Mouse (Mus musculus): ENCODE results near the gene Gm11168. TPM values are rescaled to one million over a fixed set of nuclear protein-coding genes. Genes with fewer than 3 reads are reported as not detected.
"Not testable (repeated sequence)": the region's sequence is repeated elsewhere in the genome, so short reads cannot be mapped to it uniquely, and the experiment has no call there.

The Gm11168 gene
- total and polyA plus RNA-seq, 2 experiments from 2014 or later = not detected

DNA sequence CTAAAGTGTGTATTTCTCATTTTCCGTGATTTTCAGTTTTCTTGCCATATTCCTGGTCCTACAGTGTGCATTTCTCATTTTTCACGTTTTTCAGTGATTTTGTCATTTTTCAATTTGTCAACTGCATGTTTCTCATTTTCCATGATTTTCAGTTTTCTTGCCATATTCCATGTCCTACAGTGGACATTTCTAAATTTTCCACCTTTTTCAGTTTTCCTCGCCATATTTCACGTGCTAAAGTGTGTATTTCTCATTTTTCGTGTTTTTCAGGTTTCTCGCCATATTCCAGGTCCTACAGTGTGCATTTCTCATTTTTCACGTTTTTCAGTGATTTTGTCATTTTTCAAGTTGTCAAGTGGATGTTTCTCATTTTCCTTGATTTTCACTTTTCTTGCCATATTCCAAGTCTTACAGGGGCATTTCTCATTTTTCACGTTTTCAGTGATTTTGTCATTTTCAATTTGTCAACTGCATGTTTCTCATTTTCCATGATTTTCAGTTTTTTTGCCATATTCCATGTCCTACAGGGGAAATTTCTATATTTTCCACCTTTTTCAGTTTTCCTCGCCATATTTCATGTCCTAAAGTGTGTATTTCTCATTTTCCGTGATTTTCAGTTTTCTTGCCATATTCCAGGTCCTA, 27.7 kb downstream of the Gm11168 start:
- H3K4me3 ChIP-seq (ENCODE audit: low read depth, low read length); H3K9me3 ChIP-seq (replicated peaks; ENCODE audit: control insufficient read depth, low read length); H3K36me3 ChIP-seq (replicated peaks; ENCODE audit: control insufficient read depth, insufficient read depth, low read length); H3K27ac ChIP-seq (ENCODE audit: low read depth); H3K27me3 ChIP-seq (ENCODE audit: control insufficient read depth, insufficient read depth, low read length); H3K4me1 ChIP-seq (ENCODE audit: control insufficient read depth, insufficient read depth); H3K4me2 ChIP-seq (ENCODE audit: low read depth, low read length); H3K9ac ChIP-seq (replicated peaks; ENCODE audit: low read depth, low read length): not testable (repeated sequence)
- DNase-seq (ENCODE audit: low spot score) = peak; percentile 81
- 56% methylated on average over 2 of the region's 10 CpGs for WGBS
- ATAC-seq (ENCODE audit: insufficient read depth, low read depth) = 0 out of 2 replicates have a peak, but pooled peaks have one; percentile 22

DNA sequence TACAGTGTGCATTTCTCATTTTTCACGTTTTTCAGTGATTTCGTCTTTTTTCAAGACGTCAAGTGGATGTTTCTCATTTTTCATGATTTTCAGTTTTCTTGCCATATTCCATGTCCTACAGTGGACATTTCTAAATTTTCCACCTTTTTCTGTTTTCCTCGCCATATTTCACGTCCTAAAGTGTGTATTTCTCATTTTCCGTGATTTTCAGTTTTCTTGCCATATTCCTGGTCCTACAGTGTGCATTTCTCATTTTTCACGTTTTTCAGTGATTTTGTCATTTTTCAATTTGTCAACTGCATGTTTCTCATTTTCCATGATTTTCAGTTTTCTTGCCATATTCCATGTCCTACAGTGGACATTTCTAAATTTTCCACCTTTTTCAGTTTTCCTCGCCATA, 31.2 kb downstream of the Gm11168 start, which contains the start of gene Gm17535:
Gm17535 (plus strand) TSS at position 301 of the 400 bp plus-strand sequence.
- H3K27ac ChIP-seq (ENCODE audit: low read depth); H3K4me2 ChIP-seq (ENCODE audit: low read depth, low read length); H3K4me3 ChIP-seq (ENCODE audit: low read depth, low read length); H3K4me1 ChIP-seq (ENCODE audit: control insufficient read depth, insufficient read depth); DNase-seq (ENCODE audit: low spot score); H3K9ac ChIP-seq (replicated peaks; ENCODE audit: low read depth, low read length); H3K36me3 ChIP-seq (replicated peaks; ENCODE audit: control insufficient read depth, insufficient read depth, low read length); H3K27me3 ChIP-seq (ENCODE audit: control insufficient read depth, insufficient read depth, low read length); ATAC-seq (ENCODE audit: insufficient read depth, low read depth); H3K9me3 ChIP-seq (replicated peaks; ENCODE audit: control insufficient read depth, low read length): not testable (repeated sequence)
- WGBS = no CpG with 5 or more reads among the region's 8 CpGs

DNA sequence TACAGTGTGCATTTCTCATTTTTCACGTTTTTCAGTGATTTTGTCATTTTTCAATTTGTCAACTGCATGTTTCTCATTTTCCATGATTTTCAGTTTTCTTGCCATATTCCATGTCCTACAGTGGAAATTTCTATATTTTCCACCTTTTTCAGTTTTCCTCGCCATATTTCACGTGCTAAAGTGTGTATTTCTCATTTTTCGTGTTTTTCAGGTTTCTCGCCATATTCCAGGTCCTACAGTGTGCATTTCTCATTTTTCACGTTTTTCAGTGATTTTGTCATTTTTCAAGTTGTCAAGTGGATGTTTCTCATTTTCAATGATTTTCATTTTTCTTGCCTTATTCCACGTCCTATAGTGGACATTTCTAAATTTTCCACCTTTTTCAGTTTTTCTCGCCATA, 33.4 kb downstream of the Gm11168 start, which contains the start of gene Gm10715:
Gm10715 (plus strand) TSS at position 301 of the 400 bp plus-strand sequence.
- not testable (repeated sequence) for H3K4me1 ChIP-seq (ENCODE audit: control insufficient read depth, insufficient read depth); H3K36me3 ChIP-seq (replicated peaks; ENCODE audit: control insufficient read depth, insufficient read depth, low read length); H3K27me3 ChIP-seq (ENCODE audit: control insufficient read depth, insufficient read depth, low read length); H3K4me2 ChIP-seq (ENCODE audit: low read depth, low read length); H3K27ac ChIP-seq (ENCODE audit: low read depth); H3K4me3 ChIP-seq (ENCODE audit: low read depth, low read length); ATAC-seq (ENCODE audit: insufficient read depth, low read depth); H3K9ac ChIP-seq (replicated peaks; ENCODE audit: low read depth, low read length); DNase-seq (ENCODE audit: low spot score); H3K9me3 ChIP-seq (replicated peaks; ENCODE audit: control insufficient read depth, low read length)
- WGBS = 70% methylated on average over 6 of the region's 8 CpGs

DNA sequence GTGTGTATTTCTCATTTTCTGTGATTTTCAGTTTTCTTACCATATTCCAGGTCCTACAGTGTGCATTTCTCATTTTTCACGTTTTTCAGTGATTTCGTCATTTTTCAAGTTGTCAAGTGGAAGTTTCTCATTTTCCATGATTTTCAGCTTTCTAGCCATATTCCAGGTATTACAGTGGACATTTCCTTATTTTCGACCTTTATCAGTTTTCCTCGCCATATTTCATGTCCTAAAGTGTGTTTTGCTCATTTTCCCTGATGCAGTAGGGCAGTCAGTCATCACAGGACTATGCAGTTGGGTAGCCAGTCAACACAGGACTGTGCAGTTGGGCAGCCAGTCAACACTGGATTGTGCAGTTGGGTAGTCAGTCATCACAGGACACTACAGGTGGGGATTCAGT, 35.0 kb downstream of the Gm11168 start:
- WGBS = 51% methylated on average over 4 of the region's 4 CpGs
- not testable (repeated sequence) for H3K36me3 ChIP-seq (replicated peaks; ENCODE audit: control insufficient read depth, insufficient read depth, low read length); H3K9me3 ChIP-seq (replicated peaks; ENCODE audit: control insufficient read depth, low read length); DNase-seq (ENCODE audit: low spot score); H3K9ac ChIP-seq (replicated peaks; ENCODE audit: low read depth, low read length); H3K27me3 ChIP-seq (ENCODE audit: control insufficient read depth, insufficient read depth, low read length); H3K4me1 ChIP-seq (ENCODE audit: control insufficient read depth, insufficient read depth); H3K4me3 ChIP-seq (ENCODE audit: low read depth, low read length); H3K27ac ChIP-seq (ENCODE audit: low read depth); ATAC-seq (ENCODE audit: insufficient read depth, low read depth); H3K4me2 ChIP-seq (ENCODE audit: low read depth, low read length)

Small RNA genes within 50 kb of the gene (microRNA-seq; reads per million reads assigned to microRNA genes)
- gene Mir101c = not detected

Other genes starting within 250 kb of the Gm11168 start
- not detected in 2 replicates for gene Gm10722, start 2.4 kb upstream of the Gm11168 start, total RNA-seq (2014; rRNA removed; ENCODE audit: low replicate concordance)
- gene Gm10722, start 2.4 kb upstream of the Gm11168 start, polyA plus RNA-seq (2015; fragmentation: Nextera tagmentation; extraction: Ambion mirVana) = not detected in 2 replicates
- not detected in 2 replicates for gene Gm10721, start 9.8 kb downstream of the Gm11168 start, total RNA-seq (2014; rRNA removed; ENCODE audit: low replicate concordance)
- gene Gm10721, start 9.8 kb downstream of the Gm11168 start, polyA plus RNA-seq (2015; fragmentation: Nextera tagmentation; extraction: Ambion mirVana) = not detected in 2 replicates
- not detected in 2 replicates for gene Gm10720, start 12.3 kb downstream of the Gm11168 start, total RNA-seq (2014; rRNA removed; ENCODE audit: low replicate concordance)
- not detected in 2 replicates for gene Gm10720, start 12.3 kb downstream of the Gm11168 start, polyA plus RNA-seq (2015; fragmentation: Nextera tagmentation; extraction: Ambion mirVana)
- gene Gm10719, start 14.1 kb downstream of the Gm11168 start, total RNA-seq (2014; rRNA removed; ENCODE audit: low replicate concordance) = not detected in 2 replicates
- gene Gm10719, start 14.1 kb downstream of the Gm11168 start, polyA plus RNA-seq (2015; fragmentation: Nextera tagmentation; extraction: Ambion mirVana) = 0.19 TPM in 1 of 2 replicates, not detected in the other
- not detected in 2 replicates for gene Gm10718, start 20.2 kb downstream of the Gm11168 start, total RNA-seq (2014; rRNA removed; ENCODE audit: low replicate concordance)
- 0.38 and 0.87 TPM in 2 replicates for gene Gm10718, start 20.2 kb downstream of the Gm11168 start, polyA plus RNA-seq (2015; fragmentation: Nextera tagmentation; extraction: Ambion mirVana)
- gene Gm10717, start 22.1 kb downstream of the Gm11168 start, total RNA-seq (2014; rRNA removed; ENCODE audit: low replicate concordance) = not detected in 2 replicates
- 0.29 and 0.38 TPM in 2 replicates for gene Gm10717, start 22.1 kb downstream of the Gm11168 start, polyA plus RNA-seq (2015; fragmentation: Nextera tagmentation; extraction: Ambion mirVana)
- gene Gm17535, start 31.3 kb downstream of the Gm11168 start, total RNA-seq (2014; rRNA removed; ENCODE audit: low replicate concordance) = not detected in 2 replicates
- not detected in 2 replicates for gene Gm17535, start 31.3 kb downstream of the Gm11168 start, polyA plus RNA-seq (2015; fragmentation: Nextera tagmentation; extraction: Ambion mirVana)
- gene Gm10715, start 33.5 kb downstream of the Gm11168 start, total RNA-seq (2014; rRNA removed; ENCODE audit: low replicate concordance) = not detected in 2 replicates
- gene Gm10715, start 33.5 kb downstream of the Gm11168 start, polyA plus RNA-seq (2015; fragmentation: Nextera tagmentation; extraction: Ambion mirVana) = not detected in 2 replicates

Data from heart, postnatal 0 days (tissue).